In the genomic region with DNA sequence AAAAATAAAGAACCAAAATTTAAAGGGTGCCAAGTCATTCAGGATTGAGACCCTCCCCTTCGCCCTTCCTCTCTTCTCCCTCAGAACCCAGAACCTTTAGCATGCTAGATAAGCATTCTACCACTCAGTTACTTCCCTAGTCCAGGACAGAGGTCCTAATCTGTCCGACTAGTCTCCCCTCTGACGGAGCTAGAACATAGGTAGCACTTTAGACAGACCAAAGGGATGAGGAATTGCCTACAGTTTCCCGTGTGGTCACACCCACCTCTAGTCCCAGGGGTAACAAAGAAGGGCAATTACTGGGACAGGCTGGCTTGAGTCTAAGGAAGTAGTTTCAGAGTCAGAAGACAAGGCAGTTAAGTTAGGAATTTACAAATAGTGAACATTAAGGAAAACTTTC, we compare ENCODE assay signal across 15 mouse cellular contexts. TPM values are rescaled to one million over a fixed set of nuclear protein-coding genes. Genes with fewer than 3 reads are reported as not detected.
DNase-seq lines count a peak whose midpoint lies in the region; ATAC-seq and TF ChIP-seq lines count a peak whose summit lies in the region.
"Had no signal": no experiment of that assay in that cellular context is flagged by ENCODE, and none has a peak within 500 bp of the region (broad histone marks: within the 10 kb centered on the region; RNA-seq: fewer than 3 reads in every experiment).

No protein-coding gene starts in this region.

- H3K9me3 ChIP-seq in heart, embryonic 10.5 days, result no peaks in the 10 kb centered on the region
- H3K9me3 ChIP-seq in ES-Bruce4 (replicated peaks; ENCODE audit: control insufficient read depth, insufficient read depth, low read length, poor library complexity, severe bottlenecking), result no peaks in the 10 kb centered on the region
- H3K9me3 ChIP-seq in midbrain, embryonic 13.5 days, result no peaks in the 10 kb centered on the region
- H3K9me3 ChIP-seq: embryonic facial prominence, embryonic 12.5 days had no signal

- WGBS in heart, embryonic 10.5 days, result 45% methylated on average over 4 of the region's 4 CpGs
- 11% methylated on average over 4 of the region's 4 CpGs for WGBS in midbrain, embryonic 13.5 days

- H3K4me1 ChIP-seq in heart, embryonic 10.5 days, result peaks cover 14% of the 10 kb centered on the region; the same call in 1 of the 2 replicates
- H3K4me1 ChIP-seq in ES-Bruce4 (ENCODE audit: control insufficient read depth, insufficient read depth, low read length), result peaks cover 7% of the 10 kb centered on the region
- H3K4me1 ChIP-seq in midbrain, embryonic 13.5 days (replicated peaks), result peaks cover 21% of the 10 kb centered on the region

- H3K36me3 ChIP-seq in heart, embryonic 10.5 days, result peaks cover 17% of the 10 kb centered on the region; the same call in 1 of the 2 replicates
- peaks cover 14% of the 10 kb centered on the region for H3K36me3 ChIP-seq in ES-Bruce4 (ENCODE audit: control insufficient read depth, insufficient read depth, low read length, poor library complexity, severe bottlenecking)
- H3K36me3 ChIP-seq in midbrain, embryonic 13.5 days, result no peaks in the 10 kb centered on the region
- H3K36me3 ChIP-seq: embryonic facial prominence, embryonic 12.5 days had no signal

- peak; percentile 43 for DNase-seq in heart, adult 11 months
- no peak for DNase-seq in heart, embryonic 10.5 days (ENCODE audit: low spot score)
- DNase-seq in MEL-GATA-1-ER (ENCODE audit: extremely low read depth, low read depth), result peak; percentile 30
- no peak for DNase-seq in B cell, adult 2 months
- DNase-seq: gastrocnemius, postnatal 14 days; kidney, postnatal 10 days; layer of hippocampus, adult 9-11 months; liver; lung, adult 18-20 months had no signal

- peak; percentile 51 for ATAC-seq in midbrain, embryonic 13.5 days
- ATAC-seq in activated CD4-positive, CD25-positive, alpha-beta regulatory T cell, adult 4 months, result no peak
- ATAC-seq: intestine, embryonic 16.5 days had no signal

- no peak for TF ChIP-seq POLR2A in ES-Bruce4 (IDR thresholded peaks at IDR 0.05; ENCODE audit: insufficient read depth, low read length)

- no peak for TF ChIP-seq CTCF in ES-Bruce4 (IDR thresholded peaks at IDR 0.05; ENCODE audit: low read depth, low read length)

- no peak overlapping the region for H3K4me3 ChIP-seq in heart, embryonic 10.5 days
- H3K4me3 ChIP-seq in ES-Bruce4 (ENCODE audit: low read depth, low read length), result no peak overlapping the region
- H3K4me3 ChIP-seq in midbrain, embryonic 13.5 days (replicated peaks), result no peak overlapping the region
- H3K4me3 ChIP-seq: embryonic facial prominence, embryonic 12.5 days had no signal

- no peak overlapping the region for H3K9ac ChIP-seq in ES-Bruce4 (ENCODE audit: low read depth, poor library complexity, severe bottlenecking)
- H3K9ac ChIP-seq in midbrain, embryonic 13.5 days (replicated peaks), result no peak overlapping the region
- H3K9ac ChIP-seq: embryonic facial prominence, embryonic 12.5 days had no signal

- H3K27me3 ChIP-seq in heart, embryonic 10.5 days (ENCODE audit: insufficient read depth, poor library complexity, severe bottlenecking), result no peaks in the 10 kb centered on the region
- H3K27me3 ChIP-seq in ES-Bruce4 (ENCODE audit: control insufficient read depth, insufficient read depth, low read length, poor library complexity, severe bottlenecking), result no peaks in the 10 kb centered on the region
- peaks cover 63% of the 10 kb centered on the region for H3K27me3 ChIP-seq in midbrain, embryonic 13.5 days
- H3K27me3 ChIP-seq: embryonic facial prominence, embryonic 12.5 days had no signal

- no peak for TF ChIP-seq EP300 in ES-Bruce4 (IDR thresholded peaks at IDR 0.05; ENCODE audit: insufficient read depth, low read depth, low read length)

- H3K27ac ChIP-seq in heart, embryonic 10.5 days, result no peak overlapping the region
- peak overlapping the region; percentile 76; the same call in 1 of the 2 replicates for H3K27ac ChIP-seq in ES-Bruce4 (ENCODE audit: insufficient read depth, low read length)
- peak overlapping the region; percentile 20; the same call in 1 of the 2 replicates for H3K27ac ChIP-seq in midbrain, embryonic 13.5 days
- H3K27ac ChIP-seq: embryonic facial prominence, embryonic 12.5 days had no signal

- no peak overlapping the region for H3K4me2 ChIP-seq in midbrain, embryonic 13.5 days (replicated peaks)
- H3K4me2 ChIP-seq: embryonic facial prominence, embryonic 12.5 days; heart, embryonic 11.5 days had no signal

RNA-seq across cellular contexts. Expression of gene Ism2, which starts 28.5 kb away (rescaled TPM):
- polyA plus RNA-seq in heart, embryonic 10.5 days (2016; fragmentation: Nextera tagmentation; extraction: Ambion mirVana), result 0.71 and 0.84 TPM in 2 replicates
- 5.5 and 5.9 TPM in 2 replicates for polyA plus RNA-seq in ES-Bruce4 (2011; ENCODE audit: insufficient read depth, insufficient read length, low read depth, missing spikeins)
- polyA plus RNA-seq in midbrain, embryonic 13.5 days (2015; fragmentation: Nextera tagmentation; extraction: Ambion mirVana), result 0.79 and 0.93 TPM in 2 replicates
- not detected for polyA plus RNA-seq in activated CD4-positive, CD25-positive, alpha-beta regulatory T cell, adult 4 months (2017; shearing (Covaris generic))

Comparison
In these comparisons a context has a peak if more than half of its experiments do, and no peak if none do; other contexts are left out.
1. DNase-seq: peak in heart, adult 11 months (single experiment) and MEL-GATA-1-ER (single experiment); none in heart, embryonic 10.5 days (single experiment) and B cell, adult 2 months (0 of 2).